Mouse (Mus musculus) forebrain, embryonic 14.5 days (tissue): Measurements from ENCODE around the gene Ifitm2. TPM values are rescaled to one million over a fixed set of nuclear protein-coding genes. Genes with fewer than 3 reads are reported as not detected.
"Not testable (repeated sequence)": the region's sequence is repeated elsewhere in the genome, so short reads cannot be mapped to it uniquely, and the experiment has no call there.

Experiments used
- ATAC-seq: fragments of 200-750 bp; cut with Nextera tagmentation; 2 replicates; pipeline ENCODE4 v1.8.0; 2017; ENCODE audit warnings: mild to moderate bottlenecking, moderate library complexity
- DNase-seq: peaks from one replicate; pipeline ENCODE4 v3.0.0-alpha.2; 2015; ENCODE audit warnings: low spot score
- H3K27ac ChIP-seq: fragments of 300-500 bp; sonication (generic); 2 replicates; pipeline ENCODE4 v1.5.1; 2014; ENCODE audit warnings: low read depth, mild to moderate bottlenecking, control low read depth, low read length, moderate library complexity
- H3K27me3 ChIP-seq: fragments of 300-500 bp; sonication (generic); replicated peaks from 2 replicates; pipeline ENCODE4 v1.6.1; 2014; ENCODE audit warnings: low read length, control low read depth, mixed read lengths; ENCODE audit not compliant: control insufficient read depth, insufficient read depth
- H3K36me3 ChIP-seq: fragments of 300-500 bp; sonication (generic); 2 replicates; pipeline ENCODE4 v1.6.1; 2014; ENCODE audit warnings: low read length, control low read depth; ENCODE audit not compliant: control insufficient read depth, insufficient read depth
- H3K4me1 ChIP-seq: fragments of 300-500 bp; sonication (generic); 2 replicates; pipeline ENCODE4 v1.6.1; 2014; ENCODE audit warnings: antibody characterized with exemption, low read length, control low read depth; ENCODE audit not compliant: control insufficient read depth, insufficient read depth
- H3K4me2 ChIP-seq: fragments of 300-500 bp; sonication (generic); 2 replicates; pipeline ENCODE4 v1.6.1; 2014; ENCODE audit warnings: mild to moderate bottlenecking, control low read depth, low read length
- H3K4me3 ChIP-seq: fragments of 300-500 bp; sonication (generic); 2 replicates; pipeline ENCODE4 v1.5.1; 2014; ENCODE audit warnings: low read depth, low read length, control low read depth
- H3K9ac ChIP-seq: fragments of 300-500 bp; sonication (generic); 2 replicates; pipeline ENCODE4 v1.6.1; 2014; ENCODE audit warnings: mild to moderate bottlenecking, low read length, control low read depth, moderate library complexity
- H3K9me3 ChIP-seq: fragments of 300-500 bp; sonication (generic); replicated peaks from 2 replicates; pipeline ENCODE4 v1.6.1; 2016; ENCODE audit warnings: low read length, control low read depth, mixed read lengths; ENCODE audit not compliant: control insufficient read depth
- WGBS: fragments of 180-500 bp; shearing (Covaris S2); extraction: QIAGEN DNeasy Blood & Tissue Kit; methylation state at CpG from one replicate; pipeline ENCODE4 v1.1.7; 2014; 5-methylcytosine and 5-hydroxymethylcytosine counted together
- polyA plus RNA-seq: library from polyadenylated mRNA; unstranded; fragments of >200 nt; fragmentation: Nextera tagmentation; extraction: Ambion mirVana; gene quantifications from 2 replicates; pipeline ENCODE4 v1.2.1, GENCODE M21; 2014

Gene Ifitm2
- polyA plus RNA-seq, 1 experiment from 2014 or later = 235 TPM

GRCm38 (mm10) chr7:140973396-140974165 is 17.8 kb upstream of the Ifitm2 start:
- Histone ChIP-seq H3K9me3 (no peaks in the 10 kb centered on the region), H3K4me1 (peaks cover 2% of the 10 kb centered on the region; the same call in 1 of the 2 replicates), H3K27me3 (0 out of 2 replicates have a peak, but pooled peaks cover 6% of the 10 kb centered on the region), H3K4me3 (no peak overlapping the region), H3K27ac (no peak overlapping the region), H3K4me2 (no peak overlapping the region), H3K36me3 (no peaks in the 10 kb centered on the region), H3K9ac (no peak overlapping the region)
- no peak for ATAC-seq
- 18% methylated on average over 14 of the region's 14 CpGs for WGBS
- DNase-seq = no peak

- Histone ChIP-seq H3K4me2 (no peak overlapping the region), H3K9me3 (no peaks in the 10 kb centered on the region), H3K27ac (no peak overlapping the region), H3K9ac (no peak overlapping the region), H3K4me3 (no peak overlapping the region), H3K36me3 (no peaks in the 10 kb centered on the region), H3K4me1 (peaks cover 5% of the 10 kb centered on the region), H3K27me3 (0 out of 2 replicates have a peak, but pooled peaks cover 6% of the 10 kb centered on the region)
- 88% methylated on average over 8 of the region's 8 CpGs for WGBS
- DNase-seq (no peak), ATAC-seq (no peak)
These were observed 15.8 kb upstream of the Ifitm2 start for GRCm38 (mm10) chr7:140971479-140972171.

GRCm38 (mm10) chr7:140970931-140971330 is 15.1 kb upstream of the Ifitm2 start:
- Histone ChIP-seq H3K9me3 (no peaks in the 10 kb centered on the region), H3K4me2 (no peak overlapping the region), H3K4me1 (peaks cover 5% of the 10 kb centered on the region), H3K9ac (no peak overlapping the region), H3K27ac (no peak overlapping the region), H3K36me3 (no peaks in the 10 kb centered on the region), H3K27me3 (0 out of 2 replicates have a peak, but pooled peaks cover 6% of the 10 kb centered on the region), H3K4me3 (no peak overlapping the region)
- DNase-seq (no peak), ATAC-seq (no peak)
- 58% methylated on average over 7 of the region's 7 CpGs for WGBS

- not testable (repeated sequence) for H3K4me1 ChIP-seq, H3K4me3 ChIP-seq, H3K27ac ChIP-seq, ATAC-seq, H3K27me3 ChIP-seq, H3K36me3 ChIP-seq, H3K9me3 ChIP-seq, H3K4me2 ChIP-seq, DNase-seq, H3K9ac ChIP-seq
- 14% methylated on average over 3 of the region's 3 CpGs for WGBS
These were observed 12.9 kb upstream of the Ifitm2 start for GRCm38 (mm10) chr7:140968710-140969109.

- no peak overlapping the region for H3K4me2 ChIP-seq
These were observed 12.2 kb upstream of the Ifitm2 start for GRCm38 (mm10) chr7:140967862-140968591.

GRCm38 (mm10) chr7:140966921-140967320 is 11.1 kb upstream of the Ifitm2 start, which contains the start of gene Ifitm1:
Ifitm1 (plus strand) TSS chr7:140967221.
- Histone ChIP-seq H3K27ac (no peak within 1 kb of the TSS), H3K4me1 (peaks cover 3% of the 10 kb centered on the region), H3K36me3 (no peaks in the 10 kb centered on the region), H3K9me3 (no peaks in the 10 kb centered on the region), H3K4me2 (no peak within 1 kb of the TSS), H3K9ac (no peak within 1 kb of the TSS), H3K27me3 (no peaks in the 10 kb centered on the region), H3K4me3 (no peak within 1 kb of the TSS)
- DNase-seq (no peak), ATAC-seq (no peak)
- 87% methylated on average over 4 of the region's 4 CpGs for WGBS

More at GRCm38 (mm10) chr7:140967862-140968591, 12.2 kb upstream of the Ifitm2 start:
- no peak overlapping the region for H3K4me3 ChIP-seq
- H3K27me3 ChIP-seq = no peaks in the 10 kb centered on the region
- DNase-seq = no peak
- no peak overlapping the region for H3K9ac ChIP-seq
- H3K27ac ChIP-seq = no peak overlapping the region
- no peaks in the 10 kb centered on the region for H3K9me3 ChIP-seq
- no peak for ATAC-seq
- no peaks in the 10 kb centered on the region for H3K36me3 ChIP-seq
- H3K4me1 ChIP-seq = peaks cover 3% of the 10 kb centered on the region
- WGBS = 5% methylated on average over 14 of the region's 14 CpGs

- no peak overlapping the region for H3K27ac ChIP-seq
- H3K4me2 ChIP-seq = no peak overlapping the region
- WGBS = 21% methylated on average over 2 of the region's 2 CpGs
- H3K9ac ChIP-seq = no peak overlapping the region
- H3K27me3 ChIP-seq = no peaks in the 10 kb centered on the region
- no peak overlapping the region for H3K4me3 ChIP-seq
- DNase-seq = no peak
- no peak for ATAC-seq
- H3K36me3 ChIP-seq = no peaks in the 10 kb centered on the region
- H3K9me3 ChIP-seq = no peaks in the 10 kb centered on the region
- H3K4me1 ChIP-seq = peaks cover 6% of the 10 kb centered on the region; the same call in 1 of the 2 replicates
These were observed 6.9 kb upstream of the Ifitm2 start for GRCm38 (mm10) chr7:140962733-140963132.

- Histone ChIP-seq H3K9ac (no peak overlapping the region), H3K27ac (no peak overlapping the region), H3K4me1 (peaks cover 5% of the 10 kb centered on the region; the same call in 1 of the 2 replicates), H3K4me2 (no peak overlapping the region), H3K9me3 (no peaks in the 10 kb centered on the region), H3K4me3 (no peak overlapping the region), H3K27me3 (no peaks in the 10 kb centered on the region), H3K36me3 (no peaks in the 10 kb centered on the region)
- WGBS = 44% methylated on average over 2 of the region's 2 CpGs
- DNase-seq (no peak), ATAC-seq (no peak)
These were observed 5.6 kb upstream of the Ifitm2 start for GRCm38 (mm10) chr7:140961416-140961815.
